Mouse (Mus musculus) spleen, postnatal 36 days (tissue): ENCODE results near the gene Aen.

ENCODE experiments used
- DNase-seq, 2 experiments: peaks; one replicate each; pipeline ENCODE4 v3.0.0; 2022; ENCODE audit warnings: low spot score in 2 of 2, mixed read lengths in 1 of 2

Aen gene

DNA sequence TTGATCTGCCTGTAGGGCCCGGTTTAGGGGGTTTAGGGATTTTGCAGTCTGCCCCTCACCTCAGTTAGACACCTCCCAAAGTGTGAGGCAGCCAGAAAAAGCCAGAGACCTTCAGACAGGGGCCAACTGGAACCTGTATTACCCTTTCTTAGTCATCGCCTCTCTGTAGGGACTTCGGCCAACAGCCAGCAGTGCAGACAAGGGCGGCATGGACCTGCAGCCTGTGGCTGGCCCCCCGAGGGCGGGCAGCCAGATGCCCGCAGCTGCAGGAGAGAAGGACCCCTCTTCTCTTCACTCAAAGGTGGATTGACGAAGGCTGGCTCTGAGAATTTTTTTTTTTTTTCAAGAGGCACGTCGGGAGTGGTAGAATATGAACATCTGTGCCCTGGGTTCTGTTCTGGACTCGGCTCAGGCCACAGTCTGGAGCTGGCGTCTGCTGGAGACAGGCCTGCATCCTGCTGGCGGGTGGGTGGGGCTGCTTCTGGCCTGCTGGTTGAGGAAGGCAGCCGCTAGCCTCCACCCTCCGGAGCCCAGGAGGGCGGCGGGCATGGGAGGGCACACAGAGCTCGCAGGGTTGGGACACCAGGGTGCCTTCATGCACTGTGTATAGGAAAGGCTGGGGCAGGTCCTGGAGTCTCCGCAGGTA is 43.4 kb downstream of the Aen start:
- peak; percentile 18 to 40 for DNase-seq

DNA sequence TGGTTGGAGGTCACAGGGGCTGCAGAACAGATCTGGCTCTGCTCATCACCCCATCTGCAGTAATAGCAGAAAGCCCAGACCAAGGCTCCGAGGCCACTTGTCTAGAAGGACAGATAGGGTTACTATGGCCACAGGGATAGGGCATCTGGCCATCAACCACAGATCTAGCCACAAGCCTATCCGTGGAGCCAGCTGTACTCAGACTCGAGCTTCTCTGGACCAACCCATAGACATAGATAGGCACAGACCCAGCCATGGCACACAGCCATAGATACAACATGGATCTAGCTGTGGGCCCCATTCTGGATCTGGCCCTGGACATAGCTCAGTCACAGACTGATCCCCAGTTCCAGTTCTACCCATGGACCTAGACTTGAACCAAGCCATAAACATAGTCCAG is 45.3 kb downstream of the Aen start:
- peak; percentile 54 to 70 for DNase-seq

GRCm38 (mm10) chr7:78942544-78942943 is 46.9 kb downstream of the Aen start:
- DNase-seq = peak in 1 of 2 experiments; percentile 8

GRCm38 (mm10) chr7:78953886-78954572 is 58.4 kb downstream of the Aen start:
- no peak for DNase-seq

DNA sequence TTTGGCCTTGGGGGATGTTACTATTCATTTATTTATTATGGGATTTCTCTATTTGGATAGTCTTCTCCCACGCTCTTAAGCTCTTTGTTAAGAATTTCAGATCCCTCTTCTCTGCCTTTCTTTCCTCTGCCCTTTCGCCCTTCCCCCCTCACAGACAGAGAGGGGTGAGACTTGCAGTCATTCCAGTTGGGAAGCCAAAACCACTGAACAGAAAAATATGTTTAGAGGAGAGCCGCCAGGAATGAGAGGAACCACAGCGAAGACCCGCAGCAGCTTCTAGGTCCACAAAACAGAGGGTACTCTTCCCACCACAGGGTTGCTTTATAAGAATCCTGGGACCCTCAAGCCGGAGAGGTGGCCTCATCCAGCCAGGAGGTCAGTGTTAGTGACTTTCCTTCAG is 59.0 kb downstream of the Aen start:
- DNase-seq = no peak

- DNase-seq = no peak
Observed at GRCm38 (mm10) chr7:78955086-78955485, 59.4 kb downstream of the Aen start.

- no peak for DNase-seq
Observed at GRCm38 (mm10) chr7:78958499-78959073, 62.9 kb downstream of the Aen start.
